Mouse (Mus musculus): ENCODE measurements around the gene Rcn3.

DNA sequence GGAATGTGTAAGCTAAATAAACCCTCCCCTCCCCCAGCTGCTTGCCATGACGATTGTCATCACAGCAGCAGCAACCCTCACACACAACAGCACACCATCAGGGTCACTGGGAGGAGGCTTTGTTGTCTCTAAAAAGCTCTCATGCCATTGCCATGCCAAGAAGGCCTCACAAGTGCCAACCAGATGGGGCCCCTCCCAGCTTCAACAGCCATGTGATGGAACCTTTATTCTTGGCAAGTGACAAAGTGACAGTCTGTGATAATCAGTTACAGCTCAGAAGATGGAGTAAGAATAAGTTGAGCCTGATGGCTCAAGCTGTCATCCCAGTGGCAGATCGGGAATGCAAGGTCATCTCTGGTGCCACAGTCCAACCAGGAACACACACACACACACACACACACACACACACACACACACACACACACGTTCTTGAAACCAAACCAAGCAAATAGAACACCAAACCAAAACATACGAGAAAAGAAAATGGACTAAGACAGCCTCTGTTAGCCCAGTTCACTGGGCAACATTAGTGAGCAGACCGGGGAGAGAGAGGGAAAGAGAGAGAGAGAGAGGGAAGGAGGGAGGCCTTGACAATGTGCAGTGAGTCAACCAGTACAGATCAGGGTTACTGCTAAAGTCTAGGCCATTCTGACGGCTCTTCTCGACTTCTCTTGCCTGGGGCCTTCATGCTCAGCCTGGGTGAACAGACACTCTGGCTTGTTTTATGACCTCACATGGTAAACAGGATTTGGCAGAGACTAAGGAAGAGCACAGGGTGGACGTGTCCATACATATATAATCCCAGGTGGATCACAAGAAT, 48.1 kb upstream of the Rcn3 start:
- TF ChIP-seq CTCF (IDR thresholded peaks at IDR 0.05; ENCODE audit: borderline replicate concordance, insufficient read depth, low read length), result no peak
- TF ChIP-seq POLR2A (IDR thresholded peaks at IDR 0.05; ENCODE audit: low read depth, low read length), result no peak

Measured in embryonic fibroblast, embryonic 13.5 days (primary cell).